Mouse (Mus musculus) embryo, embryonic 11 days (tissue): ENCODE measurements around the gene Bckdk.
"Not testable (repeated sequence)": the region's sequence is repeated elsewhere in the genome, so short reads cannot be mapped to it uniquely, and the experiment has no call there.

ENCODE experiments used
- DNase-seq: peaks from one replicate; pipeline ENCODE4 v3.0.0-alpha.2; 2015

The Bckdk gene

GRCm38 (mm10) chr7:127903971-127904796 is at the start of gene Bckdk:
Bckdk (plus strand) TSS chr7:127904082.
- DNase-seq = peak; percentile 92

- no peak for DNase-seq
Observed at GRCm38 (mm10) chr7:127858258-127858657, 45.6 kb upstream of the Bckdk start.

GRCm38 (mm10) chr7:127866434-127866833 is 37.4 kb upstream of the Bckdk start:
- no peak for DNase-seq

GRCm38 (mm10) chr7:127867641-127868040 is 36.2 kb upstream of the Bckdk start:
- no peak for DNase-seq

- DNase-seq = no peak
Observed at GRCm38 (mm10) chr7:127869149-127869810, 34.6 kb upstream of the Bckdk start.

GRCm38 (mm10) chr7:127870136-127870821 is 33.6 kb upstream of the Bckdk start:
- no peak for DNase-seq

GRCm38 (mm10) chr7:127874812-127875626 is 28.9 kb upstream of the Bckdk start:
- no peak for DNase-seq

- DNase-seq = peak; percentile 99
Observed at GRCm38 (mm10) chr7:127875627-127876001, 28.3 kb upstream of the Bckdk start.

GRCm38 (mm10) chr7:127876041-127876466 is 27.8 kb upstream of the Bckdk start, which contains the start of gene Zfp646:
Zfp646 (plus strand) TSS chr7:127876221.
- peak; percentile 92 for DNase-seq

GRCm38 (mm10) chr7:127876467-127877348 is 27.2 kb upstream of the Bckdk start, which contains the start of gene Zfp668:
Zfp668 (minus strand) TSS chr7:127876828.
- DNase-seq = peak; percentile 96

- DNase-seq = no peak
Observed at GRCm38 (mm10) chr7:127879301-127879700, 24.6 kb upstream of the Bckdk start.

- DNase-seq = no peak
Observed at GRCm38 (mm10) chr7:127880431-127880830, 23.5 kb upstream of the Bckdk start.

- no peak for DNase-seq
Observed at GRCm38 (mm10) chr7:127885951-127886350, 17.9 kb upstream of the Bckdk start.

GRCm38 (mm10) chr7:127886551-127886950 is 17.3 kb upstream of the Bckdk start:
- DNase-seq = no peak

GRCm38 (mm10) chr7:127887191-127887590 is 16.7 kb upstream of the Bckdk start:
- no peak for DNase-seq

- DNase-seq = no peak
Observed at GRCm38 (mm10) chr7:127887781-127888180, 16.1 kb upstream of the Bckdk start.

- DNase-seq = no peak
Observed at GRCm38 (mm10) chr7:127888821-127889220, 15.1 kb upstream of the Bckdk start.

GRCm38 (mm10) chr7:127890798-127891197 is 13.1 kb upstream of the Bckdk start, which contains the start of gene Prss53:
Prss53 (minus strand) TSS chr7:127890970.
- no peak for DNase-seq

- no peak for DNase-seq
Observed at GRCm38 (mm10) chr7:127894480-127894879, 9.4 kb upstream of the Bckdk start.

- DNase-seq = peak; percentile 95
Observed at GRCm38 (mm10) chr7:127895442-127895841, 8.4 kb upstream of the Bckdk start, which contains the start of the genes Gm21974 and Vkorc1. Gm21974 (minus strand) TSS chr7:127895454. Vkorc1 (minus strand) TSS chr7:127895617.

- DNase-seq = not testable (repeated sequence)
Observed at GRCm38 (mm10) chr7:127895891-127896290, 8.0 kb upstream of the Bckdk start.
